Mouse (Mus musculus): ENCODE data around the gene Haao.

GRCm38 (mm10) chr17:83810285-83810684, 37.5 kb downstream of the Haao start:
- TF ChIP-seq CTCF (IDR thresholded peaks at IDR 0.05; ENCODE audit: low read depth, low read length) (no peak), GATA1 (IDR thresholded peaks at IDR 0.05; ENCODE audit: borderline replicate concordance, low read length) (no peak), POLR2AphosphoS5 (IDR thresholded peaks at IDR 0.05; ENCODE audit: insufficient replicate concordance, low read depth, low read length) (no peak), TAL1 (conservative IDR thresholded peaks at IDR 0.05; ENCODE audit: low read depth, low read length) (no peak), GATA2 (IDR thresholded peaks at IDR 0.05; ENCODE audit: borderline replicate concordance, low read depth, low read length) (no peak)

Data from G1E (cell line).